Mouse (Mus musculus) fat pad, adult 2 months (tissue): ENCODE results near the gene Shkbp1.

Source experiments
- DNase-seq: peaks from one replicate; pipeline ENCODE4 v3.0.0-alpha.2; 2011; ENCODE audit warnings: low read depth, low spot score; ENCODE audit errors: extremely low read depth

Shkbp1 gene

DNA sequence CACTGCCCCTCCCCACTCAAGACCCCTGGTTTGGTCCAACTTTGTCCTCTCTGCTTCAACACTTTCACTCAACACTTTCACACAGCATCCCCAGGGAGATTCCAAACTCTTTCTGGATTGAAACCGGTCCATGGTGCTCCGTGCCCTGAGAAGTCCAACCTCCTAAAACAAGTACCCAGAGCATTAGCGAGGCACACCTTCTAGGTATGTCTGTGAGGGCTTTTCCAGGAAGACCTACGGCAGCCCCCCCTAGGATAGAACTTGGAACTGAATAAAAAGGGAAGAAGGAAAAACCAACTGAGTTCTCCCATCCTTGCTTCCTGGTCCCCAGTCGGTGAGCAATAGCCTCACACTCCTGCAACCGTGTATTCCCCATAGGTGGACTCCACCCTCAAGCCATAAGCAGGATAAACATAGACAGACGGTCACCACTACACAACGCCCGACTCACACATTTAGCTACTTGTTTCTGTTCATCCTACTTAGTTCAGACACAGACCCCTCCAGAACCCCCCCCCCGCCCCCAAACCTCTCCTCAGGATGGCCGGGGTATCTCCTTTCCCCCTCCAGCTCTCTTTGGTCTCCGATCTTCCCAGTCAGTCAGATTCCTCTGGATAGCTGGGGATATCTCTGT lies 44.1 kb downstream of the Shkbp1 start:
- DNase-seq, result no peak

DNA sequence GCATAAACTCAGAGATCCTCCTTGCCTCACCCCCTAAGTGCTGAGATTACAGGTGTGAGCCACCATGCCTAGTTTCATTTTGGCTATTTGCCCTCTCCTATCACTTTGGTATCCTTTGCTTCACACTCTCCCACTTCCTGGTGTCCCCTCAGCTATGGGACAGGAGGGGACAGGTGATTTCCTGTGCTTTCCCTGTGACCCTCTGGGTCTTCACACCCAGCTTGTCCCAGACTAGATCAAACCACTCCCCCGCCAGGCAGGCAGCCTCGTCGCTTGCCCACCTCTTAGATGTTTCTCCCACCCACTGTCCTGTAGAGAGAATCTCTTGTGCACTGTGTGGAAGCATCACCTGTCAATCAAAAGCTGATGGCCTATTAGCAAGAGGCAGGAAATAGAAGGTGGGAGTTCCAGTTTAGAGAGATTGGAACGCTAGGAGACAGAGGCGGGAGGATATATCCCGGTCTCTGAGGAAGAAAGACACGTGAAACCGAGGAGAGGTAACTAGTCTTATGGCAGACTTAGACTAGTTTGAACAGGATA lies 44.8 kb downstream of the Shkbp1 start:
- no peak for DNase-seq

DNA sequence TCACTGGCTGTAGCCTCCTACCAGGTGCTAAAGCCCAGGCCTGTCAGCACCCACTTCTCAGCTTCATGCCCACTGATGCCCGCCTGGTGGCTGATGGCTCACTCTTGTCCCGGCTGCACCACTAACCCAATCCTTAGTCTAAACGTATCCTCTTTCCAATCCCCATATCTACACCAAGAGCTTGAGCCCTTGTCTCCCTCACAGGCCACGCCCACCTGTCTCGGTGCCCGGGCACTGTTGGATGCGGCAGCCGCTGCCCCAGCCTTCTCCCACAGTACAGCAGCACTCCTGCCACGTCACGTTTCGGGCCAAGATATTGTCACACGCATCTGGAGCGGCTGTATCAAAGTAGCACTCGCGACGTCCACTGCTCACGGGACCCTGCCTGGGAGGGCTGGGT lies 45.5 kb downstream of the Shkbp1 start:
- DNase-seq, result no peak

DNA sequence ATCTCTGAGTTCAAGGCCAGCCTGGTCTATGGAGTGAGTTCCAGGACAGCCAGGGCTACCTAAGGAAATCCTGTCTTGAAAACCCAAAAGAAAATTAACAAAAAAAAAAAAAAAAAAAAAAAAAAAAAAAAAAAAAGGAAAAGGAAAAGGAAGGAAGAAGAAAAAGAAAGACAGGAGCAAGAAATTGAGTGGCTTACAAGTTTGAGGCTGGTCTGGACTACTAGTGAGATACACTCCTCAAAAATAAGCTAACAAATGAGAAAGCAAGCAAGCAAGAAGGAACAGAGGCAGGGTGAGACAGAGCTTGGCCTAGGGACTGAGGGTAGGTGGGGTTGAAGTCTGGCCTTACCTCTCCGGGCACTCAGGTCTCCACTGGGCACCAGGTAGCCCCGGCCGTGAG lies 46.0 kb downstream of the Shkbp1 start:
- DNase-seq, result no peak

DNA sequence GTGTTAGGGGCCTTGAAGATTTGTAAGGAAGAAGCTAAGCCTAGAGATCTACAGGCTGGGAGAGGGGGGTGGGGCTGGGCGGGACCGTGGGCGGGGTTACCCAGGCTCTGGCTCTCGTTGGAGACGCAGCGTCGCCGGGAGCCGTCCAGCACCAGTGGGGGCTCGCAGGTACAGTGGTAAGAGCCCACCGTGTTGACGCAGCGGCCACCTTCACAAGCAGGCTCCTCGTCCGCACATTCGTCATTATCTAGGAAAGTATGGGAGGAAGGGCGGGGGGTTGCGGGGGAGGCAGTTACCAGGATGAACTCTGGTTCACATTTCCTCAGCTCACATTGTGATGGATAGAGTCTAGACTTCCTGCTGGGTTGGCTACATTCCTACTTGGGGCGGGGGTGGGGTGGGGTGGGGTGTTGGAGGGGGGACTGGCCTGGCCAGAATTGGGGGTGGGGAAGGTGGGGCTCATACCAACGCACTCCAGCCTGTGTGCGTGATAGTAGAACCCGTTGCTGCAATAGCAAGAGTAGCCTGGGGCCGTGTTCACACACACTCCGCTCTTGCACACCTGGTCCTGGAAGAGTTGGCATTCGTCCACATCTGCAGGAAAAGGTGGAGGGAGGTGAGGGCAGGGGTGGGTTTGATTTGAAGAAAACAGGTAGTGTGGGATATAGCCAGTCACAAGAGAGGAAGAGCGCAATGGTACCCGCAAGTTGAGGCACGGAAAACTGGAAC lies 46.8 kb downstream of the Shkbp1 start:
- DNase-seq, result no peak

DNA sequence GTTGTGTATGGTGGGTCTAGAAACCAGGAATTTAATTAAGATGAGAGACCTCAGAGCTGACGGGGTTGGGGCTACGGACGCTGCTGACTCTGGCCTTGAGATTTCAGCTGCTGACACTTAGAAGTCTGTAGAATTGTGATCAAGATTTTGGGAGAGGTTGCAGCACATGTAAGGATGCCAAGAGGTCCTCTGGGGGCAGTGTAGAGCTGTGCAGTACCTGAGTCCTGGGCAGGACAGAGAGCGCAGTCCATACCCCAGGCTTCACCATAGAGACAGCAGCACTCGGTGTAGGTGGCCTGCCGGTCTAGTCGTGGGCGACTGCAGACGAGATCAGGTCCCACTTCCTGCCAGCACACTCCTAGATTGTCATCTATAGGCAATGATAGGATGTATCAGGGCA lies 48.3 kb downstream of the Shkbp1 start:
- DNase-seq, result no peak

DNA sequence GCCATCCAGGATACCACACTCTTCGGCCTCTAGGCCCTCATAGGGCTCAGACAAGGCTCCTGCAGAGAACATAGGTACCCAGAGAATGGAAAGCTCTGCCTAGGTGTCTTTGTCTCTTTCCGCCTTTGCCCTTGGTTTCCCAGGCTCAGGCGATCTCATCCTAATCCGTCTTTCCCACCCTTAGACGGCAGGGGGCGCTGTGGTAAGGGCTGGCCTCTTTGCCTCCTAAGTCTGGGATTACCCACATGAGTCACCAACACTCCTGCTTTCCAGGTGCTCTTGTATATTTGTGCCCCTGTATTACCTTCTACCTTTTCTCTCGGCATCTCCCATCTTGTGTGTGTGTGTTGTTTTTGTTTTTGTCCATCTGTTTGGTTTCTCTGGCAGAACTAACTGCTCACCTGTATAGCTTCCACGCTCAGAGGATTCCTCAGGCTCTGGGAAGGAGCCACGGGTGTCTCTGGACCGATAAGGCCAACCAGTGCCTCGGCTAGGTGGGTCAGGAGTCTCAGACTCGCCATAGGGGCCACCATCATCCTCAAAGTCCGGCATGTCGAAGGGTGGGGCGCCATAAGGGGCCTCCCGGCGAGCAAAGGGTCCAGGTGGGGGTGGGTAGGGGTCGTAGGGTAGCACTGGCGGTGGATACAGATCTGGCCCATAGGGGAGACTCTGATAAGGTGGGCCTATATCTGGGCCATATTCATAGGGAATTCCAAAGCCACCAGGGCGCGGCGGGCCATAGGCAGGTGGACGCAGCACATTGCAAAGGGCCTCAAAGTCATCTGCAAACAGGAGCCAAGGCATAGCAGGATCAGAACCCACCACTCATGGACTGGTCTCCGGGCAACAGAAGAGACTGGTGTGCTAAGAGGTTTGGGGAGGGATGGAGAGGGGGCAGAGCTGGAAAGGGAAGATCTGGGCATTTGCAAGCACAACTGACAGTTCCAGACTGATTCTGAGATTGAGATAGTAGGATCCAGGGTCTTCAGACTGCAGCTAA lies 49.4 kb downstream of the Shkbp1 start:
- DNase-seq, result no peak

DNA sequence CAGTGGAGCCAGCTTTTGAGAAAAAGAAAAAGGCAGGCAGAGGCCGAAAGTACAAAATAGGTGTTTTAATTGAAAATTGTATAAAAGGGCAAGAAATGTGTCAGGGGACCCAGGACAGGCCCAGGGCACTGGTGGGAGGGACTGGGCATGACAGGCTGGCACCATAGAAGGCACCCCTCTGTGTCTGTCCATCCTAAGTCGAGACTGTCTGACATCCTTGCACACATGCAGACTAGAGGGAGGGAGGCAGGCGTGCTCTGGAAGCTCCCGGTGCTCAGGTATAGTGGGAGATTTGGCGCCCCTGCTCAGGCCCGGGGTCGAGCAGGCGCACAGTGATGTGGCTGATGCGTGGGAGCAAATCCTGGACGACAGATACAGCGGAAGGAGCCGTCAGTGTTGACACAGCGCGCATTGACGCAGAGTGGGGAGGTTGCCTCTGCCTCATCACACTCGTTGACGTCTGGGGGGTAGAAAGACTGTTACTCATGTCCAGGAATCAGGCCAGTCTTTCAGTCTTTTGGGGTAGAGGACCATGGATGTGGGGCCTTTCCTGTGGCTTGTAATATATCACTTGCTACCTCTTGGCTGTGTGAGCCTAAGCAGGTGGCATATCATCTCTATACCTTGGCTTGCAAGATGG lies 50.6 kb downstream of the Shkbp1 start:
- DNase-seq, result no peak

DNA sequence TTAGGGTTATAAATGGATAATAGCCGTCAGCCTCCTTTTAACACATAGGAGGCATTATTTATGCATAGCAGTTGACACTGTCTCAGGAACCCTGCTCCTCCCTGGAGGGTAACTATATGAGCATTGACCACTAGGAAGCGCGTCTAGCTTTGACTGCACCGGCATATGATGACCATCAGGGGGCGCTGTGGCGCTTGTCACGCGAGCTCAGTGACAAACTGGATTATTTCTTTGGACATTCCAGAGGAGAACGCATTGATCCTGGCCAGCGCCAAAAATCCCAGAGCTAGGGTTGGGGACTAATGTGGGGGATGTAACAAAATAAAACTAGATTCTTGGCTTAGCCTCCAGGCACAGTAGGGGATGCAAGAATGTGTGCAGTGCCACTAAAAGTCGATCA lies 53.6 kb downstream of the Shkbp1 start:
- DNase-seq, result peak; percentile 51

DNA sequence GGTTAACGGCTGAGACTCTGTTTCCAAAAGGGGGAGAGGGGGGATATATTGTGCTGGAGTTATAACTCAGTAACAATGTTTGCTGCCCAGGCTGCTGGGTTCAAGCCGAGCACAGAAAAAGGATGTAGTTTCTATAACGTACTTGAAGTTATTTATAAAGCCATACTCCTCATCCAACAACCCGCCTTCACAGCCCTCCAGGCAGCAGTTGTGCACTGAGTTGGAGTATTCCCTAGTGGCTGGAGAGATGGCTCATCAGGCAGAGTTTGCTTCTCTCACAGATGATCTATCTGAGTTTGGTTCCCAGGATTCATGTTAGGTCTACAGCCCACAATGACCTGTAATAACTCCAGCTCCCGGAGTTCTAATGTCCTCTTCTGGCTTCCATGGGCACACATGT lies 55.0 kb downstream of the Shkbp1 start:
- DNase-seq, result no peak

DNA sequence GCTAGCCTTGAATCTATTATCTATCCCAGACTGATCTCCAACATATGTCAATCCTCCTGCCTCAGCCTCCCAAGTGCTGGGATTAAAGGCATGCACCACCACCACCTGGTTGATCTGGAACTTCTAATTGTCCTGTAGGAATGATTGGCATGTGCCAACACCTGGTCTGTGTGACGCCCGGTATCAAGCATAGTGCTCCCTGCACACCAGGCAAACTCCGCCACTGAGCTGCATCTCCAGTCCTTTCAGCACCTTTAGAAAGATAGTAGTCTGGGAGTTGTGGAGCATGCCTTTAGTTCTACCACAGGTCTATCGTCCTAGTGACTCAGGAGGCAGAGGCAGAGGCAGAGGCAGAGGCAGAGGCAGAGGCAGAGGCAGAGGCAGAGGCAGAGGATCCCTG lies 55.5 kb downstream of the Shkbp1 start:
- DNase-seq, result no peak

DNA sequence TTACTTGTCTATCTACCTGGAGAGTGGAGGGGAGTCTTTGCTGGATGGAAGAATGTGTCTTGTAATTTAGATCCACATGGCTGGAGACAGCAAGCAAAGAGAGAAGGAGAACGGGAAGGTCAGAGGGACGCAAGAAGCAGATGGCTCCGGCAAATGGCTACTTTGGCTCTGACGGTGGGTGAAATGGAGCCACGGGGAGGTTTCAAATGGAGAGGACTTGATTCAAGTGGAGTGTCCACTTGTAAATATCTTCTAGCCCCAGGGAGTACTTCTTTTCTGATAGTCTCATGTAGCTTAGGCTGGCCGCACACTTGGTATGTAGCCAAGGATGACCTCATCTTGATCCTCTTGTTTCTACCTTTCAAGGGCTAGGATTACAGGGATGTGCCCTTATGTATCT lies 57.0 kb downstream of the Shkbp1 start:
- no peak for DNase-seq

DNA sequence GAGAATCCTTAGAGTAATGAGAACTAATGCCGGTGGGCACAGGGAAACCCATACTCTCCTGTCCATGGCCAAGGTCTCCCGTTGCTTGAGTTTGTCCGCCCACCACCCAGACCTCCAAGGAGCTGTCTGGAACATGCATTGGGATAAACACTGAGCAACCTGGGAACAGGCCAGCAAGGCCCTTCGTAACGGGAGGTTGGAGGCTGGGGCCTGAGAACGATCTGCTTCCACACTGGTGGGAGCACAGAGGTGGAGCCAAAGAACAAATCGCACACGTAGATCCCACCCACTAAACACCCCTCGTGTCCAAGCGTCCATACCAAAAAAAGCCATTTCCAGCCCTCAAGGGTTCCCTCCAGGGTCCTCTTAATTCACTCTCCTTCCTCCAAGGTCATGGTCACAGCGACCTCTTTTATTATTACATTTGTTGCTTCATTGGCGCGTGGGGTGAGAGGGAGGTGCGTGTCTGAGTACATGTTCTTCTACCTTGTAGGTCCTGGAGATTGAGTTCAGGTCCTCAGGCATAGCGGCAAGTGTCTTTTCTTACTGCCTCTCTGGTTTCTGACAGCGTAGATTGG lies 57.7 kb downstream of the Shkbp1 start:
- no peak for DNase-seq

DNA sequence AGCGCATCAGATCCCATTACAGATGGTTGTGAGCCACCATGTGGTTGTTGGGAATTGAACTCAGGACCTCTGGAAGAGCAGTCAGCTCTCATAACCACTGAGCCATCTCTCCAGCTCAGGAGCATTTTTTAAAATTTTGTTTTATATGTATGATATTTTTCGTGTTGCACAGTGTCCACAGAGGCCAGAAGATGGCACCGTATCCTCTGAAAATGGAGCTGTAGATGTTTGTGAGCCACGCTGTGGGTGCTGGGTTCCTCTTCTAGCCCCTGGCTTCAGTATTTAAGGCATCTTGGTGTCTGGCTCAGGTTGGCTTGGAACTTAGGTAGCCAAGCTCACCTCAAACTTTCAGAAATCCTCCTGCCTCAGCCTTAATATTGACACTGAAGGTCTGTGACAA lies 59.3 kb downstream of the Shkbp1 start:
- DNase-seq, result no peak

DNA sequence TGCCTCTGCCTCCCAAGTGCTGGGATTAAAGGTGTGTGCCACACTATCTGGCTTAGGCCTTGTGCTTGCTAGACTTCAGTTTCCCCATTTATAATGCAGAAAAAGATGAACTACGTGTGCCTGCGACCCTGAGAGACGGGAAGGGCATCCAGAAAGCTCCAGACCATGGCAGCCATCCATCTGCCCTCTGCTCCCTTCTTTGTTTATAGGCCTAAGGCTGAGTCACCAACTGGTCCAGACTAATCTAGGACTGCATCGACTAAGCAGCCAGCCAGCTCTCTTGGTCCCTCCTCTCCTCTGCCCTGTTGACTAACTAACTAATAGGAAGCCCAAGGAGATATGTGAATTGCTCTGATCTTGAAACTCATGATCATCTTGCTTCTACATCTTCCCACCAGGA lies 59.9 kb downstream of the Shkbp1 start:
- no peak for DNase-seq
